Mouse (Mus musculus): ENCODE measurements at regions not wholly inside any gene's neighbourhood (a gene's known extent, or its start where the extent isn't known, plus 50 kb on each side); places are given as distances from the start of the nearest gene placed in this dataset.

GRCm38 (mm10) chr7:71788401-71788800 is 437.1 kb upstream of the Gm10295 start:
- TF ChIP-seq SMC3 (IDR thresholded peaks at IDR 0.05; ENCODE audit: low read depth, low read length) (no peak), IRF4 (IDR thresholded peaks at IDR 0.05; ENCODE audit: low read depth, low read length) (no peak), CTCF (conservative IDR thresholded peaks at IDR 0.05 in 1 of 2, IDR thresholded peaks at IDR 0.05 in 1 of 2; ENCODE audit: low read depth in 2 of 2, low read length in 2 of 2) (no peak), PAX5 (IDR thresholded peaks at IDR 0.05; ENCODE audit: low read length) (no peak), ZMIZ1 (IDR thresholded peaks at IDR 0.05; ENCODE audit: low read depth, low read length) (no peak), NELFE (IDR thresholded peaks at IDR 0.05; ENCODE audit: low read depth, low read length) (no peak), TBP (conservative IDR thresholded peaks at IDR 0.05; ENCODE audit: low read depth, low read length) (no peak), ZKSCAN1 (IDR thresholded peaks at IDR 0.05; ENCODE audit: borderline replicate concordance, low read depth, low read length) (no peak), MAZ (IDR thresholded peaks at IDR 0.05; ENCODE audit: low read depth, low read length) (no peak)

Data from CH12.LX (cell line).